Mouse (Mus musculus): ENCODE results near the gene Sdhd. TPM values are rescaled to one million over a fixed set of nuclear protein-coding genes. Genes with fewer than 3 reads are reported as not detected.

Gene Sdhd
- polyA plus RNA-seq, 1 experiment from 2014 or later: 800 TPM

GRCm38 (mm10) chr9:50554241-50555093 is 49.1 kb downstream of the Sdhd start, which contains the start of gene Il18:
Gene Il18 (plus strand): TSS chr9:50554827.
- Histone ChIP-seq H3K36me3 (ENCODE audit: control insufficient read depth, insufficient read depth) (no peaks in the 10 kb centered on the region), H3K27ac (ENCODE audit: low read depth, low read length) (peak within 1 kb of the TSS; percentile 84), H3K27me3 (replicated peaks; ENCODE audit: control insufficient read depth, insufficient read depth, low read length) (no peaks in the 10 kb centered on the region), H3K4me1 (replicated peaks; ENCODE audit: control insufficient read depth, insufficient read depth, low read length) (0 out of 2 replicates have a peak, but pooled peaks cover 2% of the 10 kb centered on the region), H3K4me2 (replicated peaks; ENCODE audit: low read depth) (peak within 1 kb of the TSS; percentile 62), H3K4me3 (ENCODE audit: low read depth, low read length) (peak within 1 kb of the TSS; percentile 26), H3K9ac (ENCODE audit: low read depth, low read length) (0 out of 2 replicates have a peak within 1 kb of the TSS, but pooled peaks have one; percentile 17), H3K9me3 (ENCODE audit: control insufficient read depth) (no peaks in the 10 kb centered on the region)
- ATAC-seq: peak; percentile 89
- WGBS: 16% methylated on average over 12 of the region's 12 CpGs
- no peak for TF ChIP-seq CTCF (IDR thresholded peaks at IDR 0.05; ENCODE audit: low read depth)

- no peak for ATAC-seq
- Histone ChIP-seq H3K9me3 (ENCODE audit: control insufficient read depth) (no peaks in the 10 kb centered on the region), H3K4me1 (replicated peaks; ENCODE audit: control insufficient read depth, insufficient read depth, low read length) (0 out of 2 replicates have a peak, but pooled peaks cover 2% of the 10 kb centered on the region), H3K36me3 (ENCODE audit: control insufficient read depth, insufficient read depth) (no peaks in the 10 kb centered on the region), H3K4me2 (replicated peaks; ENCODE audit: low read depth) (0 out of 2 replicates have a peak overlapping the region, but pooled peaks have one; percentile 10), H3K27me3 (replicated peaks; ENCODE audit: control insufficient read depth, insufficient read depth, low read length) (no peaks in the 10 kb centered on the region), H3K4me3 (ENCODE audit: low read depth, low read length) (no peak overlapping the region), H3K27ac (ENCODE audit: low read depth, low read length) (0 out of 2 replicates have a peak overlapping the region, but pooled peaks have one; percentile 41), H3K9ac (ENCODE audit: low read depth, low read length) (no peak overlapping the region)
- TF ChIP-seq CTCF (IDR thresholded peaks at IDR 0.05; ENCODE audit: low read depth): no peak
- 75% methylated on average over 2 of the region's 2 CpGs for WGBS
These were observed 50.1 kb downstream of the Sdhd start for GRCm38 (mm10) chr9:50553547-50553946.

DNA sequence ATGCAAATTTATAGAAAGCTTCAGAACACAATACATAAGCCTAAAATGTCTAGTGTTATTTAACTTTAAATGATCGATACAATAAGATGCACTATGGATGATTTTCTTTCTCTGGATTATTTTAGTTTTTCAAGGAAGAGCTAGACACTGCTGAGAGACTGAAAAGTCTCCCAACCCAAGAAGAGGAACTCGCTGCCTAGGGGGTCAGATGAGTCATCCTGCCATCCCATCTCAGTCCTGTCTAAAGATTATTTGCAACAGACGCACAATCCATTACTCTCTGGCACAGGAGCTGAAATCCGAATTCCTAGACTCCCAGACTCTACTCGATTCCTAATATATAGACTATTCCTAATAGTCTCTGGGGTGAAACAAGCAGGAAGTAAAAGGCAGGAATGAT is 51.4 kb downstream of the Sdhd start:
- Histone ChIP-seq H3K4me2 (replicated peaks; ENCODE audit: low read depth) (no peak overlapping the region), H3K27ac (ENCODE audit: low read depth, low read length) (no peak overlapping the region), H3K4me3 (ENCODE audit: low read depth, low read length) (no peak overlapping the region), H3K9me3 (ENCODE audit: control insufficient read depth) (no peaks in the 10 kb centered on the region), H3K4me1 (replicated peaks; ENCODE audit: control insufficient read depth, insufficient read depth, low read length) (0 out of 2 replicates have a peak, but pooled peaks cover 2% of the 10 kb centered on the region), H3K9ac (ENCODE audit: low read depth, low read length) (no peak overlapping the region), H3K27me3 (replicated peaks; ENCODE audit: control insufficient read depth, insufficient read depth, low read length) (no peaks in the 10 kb centered on the region), H3K36me3 (ENCODE audit: control insufficient read depth, insufficient read depth) (no peaks in the 10 kb centered on the region)
- ATAC-seq: no peak
- WGBS: 68% methylated on average over 5 of the region's 5 CpGs
- TF ChIP-seq CTCF (IDR thresholded peaks at IDR 0.05; ENCODE audit: low read depth): no peak

DNA sequence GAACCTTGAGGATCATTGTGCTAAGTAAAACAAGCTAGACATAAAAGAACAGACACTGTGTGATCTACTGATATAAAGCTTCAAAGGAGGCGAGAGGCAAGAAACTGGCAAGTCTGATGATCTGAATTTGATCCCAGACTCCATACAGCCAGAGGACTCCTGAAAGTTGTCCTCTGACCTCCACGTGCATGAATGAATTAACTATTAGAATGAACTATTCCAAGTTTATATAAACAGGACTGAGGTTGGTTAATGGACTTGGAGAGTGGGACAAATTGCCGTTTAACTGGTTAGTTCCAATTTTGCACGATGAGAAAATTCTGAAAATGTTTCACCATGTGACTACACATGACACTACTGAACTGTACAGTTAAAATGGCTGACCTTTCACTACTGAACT is 54.7 kb downstream of the Sdhd start:
- 75% methylated on average over 4 of the region's 4 CpGs for WGBS
- Histone ChIP-seq H3K4me3 (ENCODE audit: low read depth, low read length) (no peak overlapping the region), H3K9ac (ENCODE audit: low read depth, low read length) (no peak overlapping the region), H3K4me1 (replicated peaks; ENCODE audit: control insufficient read depth, insufficient read depth, low read length) (no peaks in the 10 kb centered on the region), H3K4me2 (replicated peaks; ENCODE audit: low read depth) (no peak overlapping the region), H3K9me3 (ENCODE audit: control insufficient read depth) (no peaks in the 10 kb centered on the region), H3K27me3 (replicated peaks; ENCODE audit: control insufficient read depth, insufficient read depth, low read length) (no peaks in the 10 kb centered on the region), H3K27ac (ENCODE audit: low read depth, low read length) (no peak overlapping the region), H3K36me3 (ENCODE audit: control insufficient read depth, insufficient read depth) (no peaks in the 10 kb centered on the region)
- TF ChIP-seq CTCF (IDR thresholded peaks at IDR 0.05; ENCODE audit: low read depth): no peak
- no peak for ATAC-seq

DNA sequence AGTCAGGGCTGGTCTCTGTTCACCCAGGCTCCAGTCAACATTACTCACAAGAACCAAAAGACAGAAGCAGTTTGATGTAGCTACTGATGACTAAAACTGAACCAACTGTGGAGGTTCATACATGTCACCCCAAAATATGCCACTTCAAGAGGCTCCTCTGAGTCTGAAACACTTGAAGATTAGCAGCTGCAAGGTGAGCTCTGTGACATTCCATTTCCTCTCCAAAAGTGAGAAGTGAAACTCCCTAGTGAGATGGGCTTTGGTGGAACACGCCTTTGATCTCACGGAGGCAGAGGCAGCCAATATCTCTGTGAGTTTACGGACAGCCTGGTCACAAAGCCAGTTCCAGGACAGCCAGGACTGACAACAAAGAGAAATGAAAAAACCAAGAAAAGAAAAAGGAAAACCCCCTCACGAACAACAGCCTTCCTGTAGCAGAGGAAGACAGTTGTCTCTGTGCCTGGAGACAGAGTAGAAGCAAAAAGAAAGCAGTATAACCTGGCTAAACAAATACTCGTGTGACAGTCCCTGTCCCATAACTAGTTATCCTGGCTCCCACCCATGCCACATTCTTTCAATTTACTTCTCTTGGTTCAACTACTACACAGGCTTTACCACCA is 55.6 kb downstream of the Sdhd start:
- no peak for ATAC-seq
- no peak overlapping the region for H3K4me2 ChIP-seq (replicated peaks; ENCODE audit: low read depth)
- WGBS: 41% methylated on average over 5 of the region's 5 CpGs
- no peak overlapping the region for H3K9ac ChIP-seq (ENCODE audit: low read depth, low read length)
- TF ChIP-seq CTCF (IDR thresholded peaks at IDR 0.05; ENCODE audit: low read depth): no peak
- H3K27ac ChIP-seq (ENCODE audit: low read depth, low read length): no peak overlapping the region
- no peaks in the 10 kb centered on the region for H3K9me3 ChIP-seq (ENCODE audit: control insufficient read depth)
- no peak overlapping the region for H3K4me3 ChIP-seq (ENCODE audit: low read depth, low read length)
- no peaks in the 10 kb centered on the region for H3K27me3 ChIP-seq (replicated peaks; ENCODE audit: control insufficient read depth, insufficient read depth, low read length)
- no peaks in the 10 kb centered on the region for H3K36me3 ChIP-seq (ENCODE audit: control insufficient read depth, insufficient read depth)
- no peaks in the 10 kb centered on the region for H3K4me1 ChIP-seq (replicated peaks; ENCODE audit: control insufficient read depth, insufficient read depth, low read length)

Other genes with a start within 250 kb of the Sdhd start
- gene Plet1, start 109.3 kb downstream of the Sdhd start, polyA plus RNA-seq (2015; fragmentation: Nextera tagmentation; extraction: Ambion mirVana): 3.1 and 4.0 TPM in 2 replicates
- 88.2 and 90.8 TPM in 2 replicates for gene Pts, start 75.1 kb downstream of the Sdhd start, polyA plus RNA-seq (2015; fragmentation: Nextera tagmentation; extraction: Ambion mirVana)
- gene Il18, start 49.0 kb downstream of the Sdhd start, polyA plus RNA-seq (2015; fragmentation: Nextera tagmentation; extraction: Ambion mirVana): 57.3 and 68.7 TPM in 2 replicates
- 4.7 and 5.3 TPM in 2 replicates for gene Bco2, start 48.6 kb downstream of the Sdhd start, polyA plus RNA-seq (2015; fragmentation: Nextera tagmentation; extraction: Ambion mirVana)
- gene Tex12, start 42.5 kb downstream of the Sdhd start, polyA plus RNA-seq (2015; fragmentation: Nextera tagmentation; extraction: Ambion mirVana): 0.43 and 0.65 TPM in 2 replicates
- 387 and 412 TPM in 2 replicates for gene Timm8b, start 98 bp upstream of the Sdhd start, polyA plus RNA-seq (2015; fragmentation: Nextera tagmentation; extraction: Ambion mirVana)
- gene Pih1d2, start 13.5 kb upstream of the Sdhd start, polyA plus RNA-seq (2015; fragmentation: Nextera tagmentation; extraction: Ambion mirVana): 0.88 and 1.6 TPM in 2 replicates
- 13.9 and 14.6 TPM in 2 replicates for gene Nkapd1, start 13.7 kb upstream of the Sdhd start, polyA plus RNA-seq (2015; fragmentation: Nextera tagmentation; extraction: Ambion mirVana)
- gene Dlat, start 56.0 kb upstream of the Sdhd start, polyA plus RNA-seq (2015; fragmentation: Nextera tagmentation; extraction: Ambion mirVana): 35.3 and 41.7 TPM in 2 replicates
- gene Dixdc1, start 135.7 kb upstream of the Sdhd start, polyA plus RNA-seq (2015; fragmentation: Nextera tagmentation; extraction: Ambion mirVana): 2.4 and 2.9 TPM in 2 replicates
- 45.3 and 50.2 TPM in 2 replicates for gene 2310030G06Rik, start 142.7 kb upstream of the Sdhd start, polyA plus RNA-seq (2015; fragmentation: Nextera tagmentation; extraction: Ambion mirVana)
- 80.4 and 83.2 TPM in 2 replicates for gene Cryab, start 147.5 kb upstream of the Sdhd start, polyA plus RNA-seq (2015; fragmentation: Nextera tagmentation; extraction: Ambion mirVana)
- gene Hspb2, start 148.5 kb upstream of the Sdhd start, polyA plus RNA-seq (2015; fragmentation: Nextera tagmentation; extraction: Ambion mirVana): 10.3 and 10.4 TPM in 2 replicates
- gene Fdxacb1, start 164.4 kb upstream of the Sdhd start, polyA plus RNA-seq (2015; fragmentation: Nextera tagmentation; extraction: Ambion mirVana): 5.1 and 6.1 TPM in 2 replicates
- 15.6 and 17.3 TPM in 2 replicates for gene Alg9, start 171.2 kb upstream of the Sdhd start, polyA plus RNA-seq (2015; fragmentation: Nextera tagmentation; extraction: Ambion mirVana)
- gene 1110032A03Rik, start 171.7 kb upstream of the Sdhd start, polyA plus RNA-seq (2015; fragmentation: Nextera tagmentation; extraction: Ambion mirVana): 35.6 and 38.6 TPM in 2 replicates
- 20.0 and 21.4 TPM in 2 replicates for gene Ppp2r1b, start 241.5 kb upstream of the Sdhd start, polyA plus RNA-seq (2015; fragmentation: Nextera tagmentation; extraction: Ambion mirVana)